Mouse (Mus musculus) yolk sac, embryonic 10.5 days (tissue): ENCODE measurements at regions not wholly inside any gene's neighbourhood (a gene's known extent, or its start where the extent isn't known, plus 50 kb on each side); places are given as distances from the start of the nearest gene placed in this dataset.
A peak's percentile ranks its signal among the peaks of the same experiment; 100 is the strongest.

Experiments
- DNase-seq: peaks from one replicate; pipeline ENCODE4 v3.0.0-alpha.2; 2017; ENCODE audit warnings: low spot score

- DNase-seq, result no peak
Measured at GRCm38 (mm10) chr16:72152920-72153319, 155.2 kb upstream of the Robo1 start.

GRCm38 (mm10) chr16:72157913-72158312 is 150.2 kb upstream of the Robo1 start:
- DNase-seq, result no peak

DNA sequence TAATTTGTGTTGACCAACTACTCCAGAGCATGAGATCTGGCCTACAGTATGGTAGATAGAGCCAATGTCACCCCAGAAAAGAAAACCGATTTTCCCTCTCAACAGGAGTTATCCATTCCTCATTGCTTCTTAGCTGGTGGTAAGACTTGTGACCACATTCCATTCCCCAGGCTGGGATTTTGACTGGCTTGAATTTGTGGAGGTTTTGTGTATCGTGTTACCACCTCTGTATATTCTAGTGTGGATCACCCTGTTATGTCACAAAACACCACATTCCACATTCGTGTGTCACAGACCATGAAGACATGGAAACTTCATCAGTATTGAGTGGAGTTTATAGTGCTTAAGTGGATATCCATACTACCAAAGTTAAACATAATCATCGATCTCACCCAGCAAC is 148.7 kb upstream of the Robo1 start:
- no peak for DNase-seq

DNA sequence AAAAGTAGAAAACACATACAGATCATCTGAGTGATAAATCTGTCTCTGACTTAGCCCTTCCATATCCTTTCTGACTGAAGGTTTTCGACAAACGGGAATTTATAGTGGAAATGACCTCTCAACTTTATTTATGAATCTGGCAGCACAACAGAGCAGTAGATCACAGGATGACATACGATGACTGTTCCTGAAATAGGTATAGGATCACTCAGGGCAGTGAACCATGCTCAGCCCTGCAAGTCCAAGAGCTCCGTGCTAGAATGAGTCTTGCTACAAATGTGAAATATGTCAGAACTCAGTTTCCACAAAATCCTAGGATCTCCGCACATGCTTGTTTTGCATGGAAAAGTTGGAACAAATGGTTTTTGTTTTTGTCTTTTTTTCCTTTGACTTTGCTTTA is 132.4 kb upstream of the Robo1 start:
- DNase-seq, result no peak

DNA sequence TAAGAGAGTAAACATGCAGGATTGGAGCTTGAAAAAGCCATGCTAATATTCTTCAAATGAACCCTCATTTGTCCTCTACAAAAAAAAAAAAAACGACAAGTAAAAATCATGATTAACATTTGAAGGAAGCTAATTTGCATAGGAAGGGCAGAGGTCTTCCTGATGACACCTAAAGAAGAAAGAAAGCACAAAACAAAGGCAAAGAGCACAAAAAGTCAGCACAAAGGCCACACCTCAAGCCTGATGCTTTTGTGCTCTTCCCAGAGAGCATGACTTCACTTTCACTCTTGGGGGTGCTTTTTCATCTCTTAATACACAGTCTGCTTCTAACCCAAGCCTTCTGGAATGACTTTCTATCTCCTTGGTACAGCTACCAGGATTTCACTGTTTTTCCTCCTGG is 113.8 kb upstream of the Robo1 start:
- no peak for DNase-seq

DNA sequence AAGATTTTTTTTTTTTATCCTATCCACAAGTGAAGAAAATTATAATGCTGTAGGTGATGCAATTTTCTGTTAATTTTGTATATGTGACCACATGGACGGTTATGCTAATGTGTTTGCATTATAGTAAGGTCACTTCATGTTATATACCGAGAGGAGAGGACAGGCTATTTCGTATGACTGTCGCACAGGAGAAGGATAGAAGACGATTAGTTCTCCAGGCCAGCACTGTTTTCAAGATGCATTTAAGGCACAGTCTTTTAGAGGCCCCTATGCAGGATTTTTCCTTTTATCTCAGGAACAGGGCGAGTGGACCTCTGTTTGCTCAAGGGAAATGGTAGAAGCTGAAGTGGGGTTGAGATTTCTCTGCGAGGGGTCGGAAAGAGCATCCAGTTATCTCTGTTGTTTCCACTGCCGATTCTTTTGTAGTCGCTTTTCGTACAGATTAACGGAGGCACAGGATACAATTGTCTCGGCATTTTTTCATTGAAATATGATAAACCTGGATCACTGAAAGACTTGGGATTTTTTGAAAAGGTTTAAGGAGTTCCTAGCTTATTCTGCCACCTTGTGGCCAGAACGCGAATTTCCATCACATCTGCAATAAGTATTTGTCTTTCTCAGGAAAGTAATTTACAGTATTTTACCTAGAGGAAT is 92.6 kb upstream of the Robo1 start:
- no peak for DNase-seq

GRCm38 (mm10) chr16:72218021-72218420 is 90.1 kb upstream of the Robo1 start:
- no peak for DNase-seq

DNA sequence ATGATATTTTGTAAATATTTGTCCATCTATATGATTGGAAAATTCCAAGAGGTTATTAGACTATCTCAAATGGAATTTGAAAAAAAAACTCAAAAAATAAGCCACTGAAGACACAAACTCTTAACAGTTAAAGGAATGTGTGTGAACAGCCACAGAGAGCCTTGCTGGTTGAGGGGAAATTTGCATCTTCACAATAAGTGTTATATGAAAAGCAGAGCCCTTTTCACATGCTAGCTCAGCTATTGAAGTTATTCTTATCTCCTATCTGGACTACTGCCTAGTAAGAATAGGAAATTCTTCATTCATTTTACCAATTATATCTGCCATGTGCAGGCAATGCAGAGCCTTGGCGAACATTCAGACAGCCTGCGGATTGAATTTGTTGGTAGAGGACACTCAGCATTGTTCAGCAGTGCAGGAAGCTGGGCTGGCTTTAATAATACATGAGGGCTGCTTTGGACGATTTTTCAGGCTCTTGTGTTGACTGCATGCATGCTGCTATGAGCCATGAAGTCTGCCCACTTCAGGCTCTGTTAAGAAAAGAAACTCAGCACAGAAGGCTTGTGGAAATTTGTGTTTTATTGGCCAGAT is 86.1 kb upstream of the Robo1 start:
- no peak for DNase-seq

- no peak for DNase-seq
Measured at GRCm38 (mm10) chr16:72223860-72224259, 84.2 kb upstream of the Robo1 start.

GRCm38 (mm10) chr16:72225157-72225880 is 82.8 kb upstream of the Robo1 start:
- no peak for DNase-seq

GRCm38 (mm10) chr16:72234366-72234765 is 73.7 kb upstream of the Robo1 start:
- peak; percentile 14 for DNase-seq

DNA sequence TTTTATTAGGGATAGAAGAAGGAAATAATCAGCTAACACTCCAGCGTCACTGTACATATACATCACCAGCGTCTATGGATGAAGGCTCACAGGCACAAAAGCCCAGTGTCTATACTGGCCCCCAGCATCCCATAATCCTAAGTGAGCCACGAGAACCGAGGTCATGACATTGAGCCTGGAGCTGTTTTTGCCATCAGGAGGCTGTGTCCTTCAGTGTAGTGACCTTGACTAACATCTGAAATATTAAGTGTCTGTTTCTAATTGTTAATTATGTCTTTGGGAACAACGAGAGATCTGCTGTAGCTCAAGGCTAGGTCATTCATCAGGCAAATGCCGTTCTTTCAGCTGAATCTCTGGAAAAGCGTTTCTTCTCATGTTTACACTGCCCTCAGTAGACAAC is 68.5 kb upstream of the Robo1 start:
- no peak for DNase-seq

DNA sequence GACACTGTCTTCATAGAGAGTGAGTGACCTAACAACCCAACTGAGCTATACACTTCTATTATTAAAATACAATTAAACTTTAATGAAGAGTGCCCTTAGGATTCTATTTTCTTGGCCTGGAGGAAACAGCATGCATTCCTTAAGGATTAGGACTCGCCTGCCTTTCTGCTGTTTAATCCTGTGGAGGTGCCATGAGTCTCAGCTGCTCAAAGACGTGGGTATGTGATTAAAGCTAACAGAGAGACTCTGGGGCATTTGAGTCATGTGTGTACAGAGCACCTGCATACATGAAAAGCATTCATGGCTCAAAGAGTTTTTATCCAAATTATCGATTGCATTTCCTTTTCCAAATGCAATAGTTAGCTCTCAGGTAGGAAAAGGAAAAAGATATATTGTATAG is 51.7 kb upstream of the Robo1 start:
- no peak for DNase-seq
